Mouse (Mus musculus): ENCODE results near the gene Slc22a1.
"Not testable (repeated sequence)": the region's sequence is repeated elsewhere in the genome, so short reads cannot be mapped to it uniquely, and the experiment has no call there.

Slc22a1 gene

GRCm38 (mm10) chr17:12684928-12685624 is 9.4 kb upstream of the Slc22a1 start:
- no peak for DNase-seq

GRCm38 (mm10) chr17:12684412-12684811 is 8.8 kb upstream of the Slc22a1 start:
- peak; percentile 45 to 48 for DNase-seq

GRCm38 (mm10) chr17:12683582-12683981 is 8.0 kb upstream of the Slc22a1 start:
- DNase-seq: no peak

GRCm38 (mm10) chr17:12678261-12678660 is 2.6 kb upstream of the Slc22a1 start:
- DNase-seq: no peak

GRCm38 (mm10) chr17:12677139-12677538 is 1.5 kb upstream of the Slc22a1 start:
- DNase-seq: no peak

GRCm38 (mm10) chr17:12674980-12675379 is 649 bp downstream of the Slc22a1 start:
- not testable (repeated sequence) for DNase-seq

- no peak for DNase-seq
Observed at GRCm38 (mm10) chr17:12673871-12674270, 1.8 kb downstream of the Slc22a1 start.

- no peak for DNase-seq
Observed at GRCm38 (mm10) chr17:12672285-12672790, 3.3 kb downstream of the Slc22a1 start.

- DNase-seq: no peak
Observed at GRCm38 (mm10) chr17:12671029-12671605, 4.5 kb downstream of the Slc22a1 start.

- no peak for DNase-seq
Observed at GRCm38 (mm10) chr17:12669363-12669679, 6.3 kb downstream of the Slc22a1 start.

- no peak for DNase-seq
Observed at GRCm38 (mm10) chr17:12668478-12669362, 6.9 kb downstream of the Slc22a1 start.

GRCm38 (mm10) chr17:12664156-12664555 is 11.5 kb downstream of the Slc22a1 start:
- peak; percentile 81 to 88 for DNase-seq

GRCm38 (mm10) chr17:12660572-12661260 is 14.9 kb downstream of the Slc22a1 start:
- DNase-seq: peak; percentile 63 to 89

- DNase-seq: no peak
Observed at GRCm38 (mm10) chr17:12659233-12659632, 16.4 kb downstream of the Slc22a1 start.

GRCm38 (mm10) chr17:12658784-12659183 is 16.8 kb downstream of the Slc22a1 start:
- no peak for DNase-seq

GRCm38 (mm10) chr17:12655826-12656225 is 19.8 kb downstream of the Slc22a1 start:
- no peak for DNase-seq

GRCm38 (mm10) chr17:12654061-12654460 is 21.6 kb downstream of the Slc22a1 start:
- DNase-seq: no peak

- no peak for DNase-seq
Observed at GRCm38 (mm10) chr17:12652604-12653003, 23.0 kb downstream of the Slc22a1 start.

GRCm38 (mm10) chr17:12645461-12645860 is 30.2 kb downstream of the Slc22a1 start:
- no peak for DNase-seq

- no peak for DNase-seq
Observed at GRCm38 (mm10) chr17:12641087-12641486, 34.5 kb downstream of the Slc22a1 start.

- DNase-seq: no peak
Observed at GRCm38 (mm10) chr17:12639585-12639984, 36.0 kb downstream of the Slc22a1 start.

GRCm38 (mm10) chr17:12634814-12635213 is 40.8 kb downstream of the Slc22a1 start:
- DNase-seq: no peak
